Mouse (Mus musculus): ENCODE measurements around the gene Sh2d4b. TPM values are rescaled to one million over a fixed set of nuclear protein-coding genes. Genes with fewer than 3 reads are reported as not detected.
A peak's percentile ranks its signal among the peaks of the same experiment; 100 is the strongest.

Gene Sh2d4b
- polyA plus RNA-seq, 1 experiment from 2014 or later, result 0.40 TPM

- no peak overlapping the region for H3K27ac ChIP-seq (replicated peaks)
- H3K27me3 ChIP-seq (replicated peaks; ENCODE audit: low read depth, poor library complexity, severe bottlenecking), result no peaks in the 10 kb centered on the region
- H3K36me3 ChIP-seq (replicated peaks), result no peaks in the 10 kb centered on the region
- 36% methylated on average over 3 of the region's 3 CpGs for WGBS
- peak; percentile 45 for DNase-seq (ENCODE audit: low spot score)
- no peaks in the 10 kb centered on the region for H3K4me1 ChIP-seq
- no peaks in the 10 kb centered on the region for H3K9me3 ChIP-seq
- H3K4me3 ChIP-seq, result no peak overlapping the region
These were observed 104.0 kb downstream of the Sh2d4b start for GRCm38 (mm10) chr14:40789110-40789509.

- Histone ChIP-seq H3K27me3 (replicated peaks; ENCODE audit: low read depth, poor library complexity, severe bottlenecking) (no peaks in the 10 kb centered on the region), H3K4me1 (no peaks in the 10 kb centered on the region), H3K36me3 (replicated peaks) (no peaks in the 10 kb centered on the region), H3K4me3 (no peak overlapping the region), H3K9me3 (no peaks in the 10 kb centered on the region), H3K27ac (replicated peaks) (no peak overlapping the region)
- WGBS, result 71% methylated on average over 7 of the region's 7 CpGs
- DNase-seq (ENCODE audit: low spot score), result no peak
These were observed 123.7 kb downstream of the Sh2d4b start for GRCm38 (mm10) chr14:40769097-40770090.

Other genes with a start within 250 kb of the Sh2d4b start
- 88.1 and 92.5 TPM in 2 replicates for gene Tspan14, start 73.5 kb upstream of the Sh2d4b start, polyA plus RNA-seq (2016; fragmentation: Nextera tagmentation; extraction: Ambion mirVana)
- gene Fam213a, start 120.5 kb upstream of the Sh2d4b start, polyA plus RNA-seq (2016; fragmentation: Nextera tagmentation; extraction: Ambion mirVana), result 36.6 and 40.1 TPM in 2 replicates
- gene Dydc2, start 175.9 kb upstream of the Sh2d4b start, polyA plus RNA-seq (2016; fragmentation: Nextera tagmentation; extraction: Ambion mirVana), result 0.19 TPM in 1 of 2 replicates, not detected in the other
- not detected in 2 replicates for gene Dydc1, start 179.6 kb upstream of the Sh2d4b start, polyA plus RNA-seq (2016; fragmentation: Nextera tagmentation; extraction: Ambion mirVana)
- gene Mat1a, start 211.8 kb upstream of the Sh2d4b start, polyA plus RNA-seq (2016; fragmentation: Nextera tagmentation; extraction: Ambion mirVana), result not detected in 2 replicates
- not detected in 2 replicates for gene Sftpa1, start 238.5 kb upstream of the Sh2d4b start, polyA plus RNA-seq (2016; fragmentation: Nextera tagmentation; extraction: Ambion mirVana)

All from embryonic facial prominence, embryonic 10.5 days (tissue).